Mouse (Mus musculus): ENCODE measurements around the gene Eci1. TPM values are rescaled to one million over a fixed set of nuclear protein-coding genes. Genes with fewer than 3 reads are reported as not detected.

Eci1 gene
- polyA plus RNA-seq, 1 experiment from 2014 or later = 51.5 TPM

- ATAC-seq (ENCODE audit: low FRiP score) = no peak
- H3K9ac ChIP-seq (replicated peaks) = no peak overlapping the region
- peaks cover 37% of the 10 kb centered on the region for H3K36me3 ChIP-seq
- 95% methylated on average over 6 of the region's 6 CpGs for WGBS
- H3K4me3 ChIP-seq (replicated peaks) = no peak overlapping the region
- no peaks in the 10 kb centered on the region for H3K9me3 ChIP-seq (replicated peaks)
- H3K27me3 ChIP-seq (replicated peaks) = no peaks in the 10 kb centered on the region
- H3K4me2 ChIP-seq = no peak overlapping the region
- H3K27ac ChIP-seq (replicated peaks) = no peak overlapping the region
- H3K4me1 ChIP-seq = peaks cover 70% of the 10 kb centered on the region
Measured at GRCm38 (mm10) chr17:24475586-24475985, 49.1 kb downstream of the Eci1 start.

GRCm38 (mm10) chr17:24476022-24476776, 49.8 kb downstream of the Eci1 start:
- Histone ChIP-seq H3K4me3 (replicated peaks) (no peak overlapping the region), H3K4me1 (peaks cover 64% of the 10 kb centered on the region), H3K27ac (replicated peaks) (no peak overlapping the region), H3K36me3 (peaks cover 37% of the 10 kb centered on the region), H3K9me3 (replicated peaks) (no peaks in the 10 kb centered on the region), H3K9ac (replicated peaks) (no peak overlapping the region), H3K27me3 (replicated peaks) (no peaks in the 10 kb centered on the region), H3K4me2 (no peak overlapping the region)
- ATAC-seq (ENCODE audit: low FRiP score) = no peak
- 95% methylated on average over 10 of the region's 10 CpGs for WGBS

- WGBS = 93% methylated on average over 20 of the region's 20 CpGs
- Histone ChIP-seq H3K9ac (replicated peaks) (peak overlapping the region; percentile 87), H3K27me3 (replicated peaks) (no peaks in the 10 kb centered on the region), H3K4me2 (peak overlapping the region; percentile 62), H3K27ac (replicated peaks) (no peak overlapping the region), H3K36me3 (peaks cover 37% of the 10 kb centered on the region), H3K9me3 (replicated peaks) (no peaks in the 10 kb centered on the region), H3K4me1 (peaks cover 53% of the 10 kb centered on the region), H3K4me3 (replicated peaks) (peak overlapping the region; percentile 77; the same call in 1 of the 2 replicates)
- no peak for ATAC-seq (ENCODE audit: low FRiP score)
Measured at GRCm38 (mm10) chr17:24477053-24477984, 50.9 kb downstream of the Eci1 start.

- Histone ChIP-seq H3K36me3 (peaks cover 35% of the 10 kb centered on the region), H3K4me2 (peak overlapping the region; percentile 62), H3K4me3 (replicated peaks) (peak overlapping the region; percentile 77), H3K27ac (replicated peaks) (peak overlapping the region; percentile 98), H3K9me3 (replicated peaks) (no peaks in the 10 kb centered on the region), H3K4me1 (peaks cover 45% of the 10 kb centered on the region), H3K27me3 (replicated peaks) (no peaks in the 10 kb centered on the region), H3K9ac (replicated peaks) (peak overlapping the region; percentile 87)
- WGBS = 56% methylated on average over 11 of the region's 11 CpGs
- 0 out of 2 replicates have a peak, but pooled peaks have one; percentile 15 for ATAC-seq (ENCODE audit: low FRiP score)
Measured at GRCm38 (mm10) chr17:24477985-24478600, 51.7 kb downstream of the Eci1 start.

- Histone ChIP-seq H3K4me2 (peak within 1 kb of the TSS; percentile 62), H3K4me3 (replicated peaks) (peak within 1 kb of the TSS; percentile 77), H3K9ac (replicated peaks) (peak within 1 kb of the TSS; percentile 87), H3K36me3 (peaks cover 30% of the 10 kb centered on the region), H3K9me3 (replicated peaks) (no peaks in the 10 kb centered on the region), H3K27me3 (replicated peaks) (no peaks in the 10 kb centered on the region), H3K27ac (replicated peaks) (peak within 1 kb of the TSS; percentile 98), H3K4me1 (peaks cover 38% of the 10 kb centered on the region)
- ATAC-seq (ENCODE audit: low FRiP score) = peak; percentile 92
- under 1% methylated on average over 48 of the region's 48 CpGs for WGBS
Measured at GRCm38 (mm10) chr17:24478663-24479380, 52.4 kb downstream of the Eci1 start, which contains the start of gene Mlst8. Gene Mlst8 (minus strand): TSS chr17:24479078.

GRCm38 (mm10) chr17:24479431-24479830, 53.0 kb downstream of the Eci1 start:
- peaks cover 27% of the 10 kb centered on the region for H3K36me3 ChIP-seq
- H3K4me1 ChIP-seq = peaks cover 33% of the 10 kb centered on the region
- H3K4me3 ChIP-seq (replicated peaks) = peak overlapping the region; percentile 77
- peak overlapping the region; percentile 62 for H3K4me2 ChIP-seq
- no peak overlapping the region for H3K9ac ChIP-seq (replicated peaks)
- ATAC-seq (ENCODE audit: low FRiP score) = no peak
- H3K27me3 ChIP-seq (replicated peaks) = no peaks in the 10 kb centered on the region
- 31% methylated on average over 1 of the region's 1 CpGs for WGBS
- H3K27ac ChIP-seq (replicated peaks) = no peak overlapping the region
- H3K9me3 ChIP-seq (replicated peaks) = no peaks in the 10 kb centered on the region

GRCm38 (mm10) chr17:24480201-24480826, 53.9 kb downstream of the Eci1 start:
- 61% methylated on average over 3 of the region's 3 CpGs for WGBS
- peaks cover 29% of the 10 kb centered on the region for H3K4me1 ChIP-seq
- H3K27ac ChIP-seq (replicated peaks) = peak overlapping the region; percentile 54
- no peaks in the 10 kb centered on the region for H3K9me3 ChIP-seq (replicated peaks)
- ATAC-seq (ENCODE audit: low FRiP score) = no peak
- no peak overlapping the region for H3K4me3 ChIP-seq (replicated peaks)
- H3K36me3 ChIP-seq = peaks cover 22% of the 10 kb centered on the region
- no peak overlapping the region for H3K9ac ChIP-seq (replicated peaks)
- H3K27me3 ChIP-seq (replicated peaks) = no peaks in the 10 kb centered on the region
- H3K4me2 ChIP-seq = no peak overlapping the region

GRCm38 (mm10) chr17:24481027-24481815, 54.8 kb downstream of the Eci1 start:
- H3K27me3 ChIP-seq (replicated peaks) = no peaks in the 10 kb centered on the region
- H3K27ac ChIP-seq (replicated peaks) = no peak overlapping the region
- no peaks in the 10 kb centered on the region for H3K9me3 ChIP-seq (replicated peaks)
- peaks cover 13% of the 10 kb centered on the region for H3K36me3 ChIP-seq
- no peak overlapping the region for H3K4me2 ChIP-seq
- peaks cover 33% of the 10 kb centered on the region for H3K4me1 ChIP-seq
- no peak overlapping the region for H3K9ac ChIP-seq (replicated peaks)
- no peak overlapping the region for H3K4me3 ChIP-seq (replicated peaks)
- 96% methylated on average over 20 of the region's 20 CpGs for WGBS
- ATAC-seq (ENCODE audit: low FRiP score) = no peak

GRCm38 (mm10) chr17:24483495-24483894, 57.1 kb downstream of the Eci1 start:
- no peak for ATAC-seq (ENCODE audit: low FRiP score)
- no peaks in the 10 kb centered on the region for H3K9me3 ChIP-seq (replicated peaks)
- no peak overlapping the region for H3K27ac ChIP-seq (replicated peaks)
- H3K4me2 ChIP-seq = no peak overlapping the region
- WGBS = 49% methylated on average over 3 of the region's 3 CpGs
- no peaks in the 10 kb centered on the region for H3K36me3 ChIP-seq
- H3K27me3 ChIP-seq (replicated peaks) = no peaks in the 10 kb centered on the region
- peaks cover 27% of the 10 kb centered on the region for H3K4me1 ChIP-seq
- H3K9ac ChIP-seq (replicated peaks) = no peak overlapping the region
- H3K4me3 ChIP-seq (replicated peaks) = no peak overlapping the region
